Mouse (Mus musculus) kidney, adult 2 months (tissue): ENCODE results near the gene Gab1.

Source experiments
- CTCF ChIP-seq: fragments of 200-500 bp; conservative IDR thresholded peaks from 2 replicates; pipeline ENCODE4 v1.5.1; 2011; ENCODE audit warnings: low read depth, mild to moderate bottlenecking, control low read depth, low read length, moderate library complexity, mixed read lengths; ENCODE audit not compliant: insufficient read depth, insufficient read length
- POLR2A ChIP-seq: fragments of 200-500 bp; IDR thresholded peaks from one replicate; pipeline ENCODE4 v1.6.1; 2011; ENCODE audit warnings: low read depth, low read length, control low read depth

DNA sequence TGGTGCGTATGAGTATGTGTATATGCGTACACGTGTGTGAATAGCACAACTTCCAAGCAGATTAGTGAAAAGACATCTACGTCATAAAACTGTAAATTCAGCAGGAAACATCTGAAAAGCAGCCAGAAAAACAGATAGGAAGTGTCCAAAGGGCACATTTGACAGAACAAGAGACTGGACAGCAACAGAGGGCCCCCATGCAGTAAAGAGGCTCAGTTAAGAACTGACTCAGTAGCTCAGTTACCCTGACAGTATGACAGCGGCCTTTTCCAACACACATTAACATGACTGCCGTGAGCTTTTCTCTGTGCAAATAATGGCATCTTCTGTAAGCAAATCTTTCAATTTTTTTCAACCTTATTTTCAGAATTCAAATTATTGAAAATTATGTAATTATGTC, 111.9 kb downstream of the Gab1 start:
- no peak for TF ChIP-seq CTCF
- TF ChIP-seq POLR2A = no peak
